Mouse (Mus musculus) ES-E14 (cell line): Measurements from ENCODE around the gene 2610318N02Rik. TPM values are rescaled to one million over a fixed set of nuclear protein-coding genes. Genes with fewer than 3 reads are reported as not detected.

Experiments
- DNase-seq: peaks from one replicate; pipeline ENCODE4 v3.0.0-alpha.2; 2013; ENCODE audit warnings: low read depth, low spot score
- H3K27ac ChIP-seq: 2 replicates; pipeline ENCODE4 v1.5.1; 2012; ENCODE audit warnings: low read depth, mild to moderate bottlenecking, low read length, moderate library complexity, mixed read lengths; ENCODE audit not compliant: poor library complexity, insufficient read depth, severe bottlenecking
- H3K36me3 ChIP-seq: 2 replicates; pipeline ENCODE4 v1.6.1; 2012; ENCODE audit warnings: mild to moderate bottlenecking, low read length, moderate library complexity, mixed read lengths; ENCODE audit not compliant: control insufficient read depth, poor library complexity, insufficient read depth, severe bottlenecking
- H3K4me1 ChIP-seq, 2 experiments: fragments of 150-350 bp in 1 of 2; sonication (generic) in 1 of 2; 2 replicates each; pipeline ENCODE4 v1.6.1; 2012; ENCODE audit warnings: low read length in 2 of 2, mild to moderate bottlenecking in 1 of 2, mixed read lengths in 1 of 2; ENCODE audit not compliant: control insufficient read depth in 2 of 2, insufficient read depth in 2 of 2, poor library complexity in 1 of 2
- H3K4me3 ChIP-seq, 2 experiments: fragments of 150-350 bp in 1 of 2; sonication (generic) in 1 of 2; 2 replicates each; pipeline ENCODE4 v1.5.1; 2012; ENCODE audit warnings: low read length in 2 of 2, low read depth in 1 of 2, mild to moderate bottlenecking in 1 of 2, mixed read lengths in 1 of 2; ENCODE audit not compliant: insufficient read depth in 1 of 2, poor library complexity in 1 of 2, severe bottlenecking in 1 of 2
- H3K9ac ChIP-seq: 2 replicates; pipeline ENCODE4 v1.6.1; 2012; ENCODE audit warnings: low read depth, mild to moderate bottlenecking, low read length, mixed read lengths; ENCODE audit not compliant: poor library complexity, insufficient read depth, severe bottlenecking
- H3K9me3 ChIP-seq: fragments of 150-350 bp; sonication (generic); 2 replicates; pipeline ENCODE4 v1.6.1; 2012; ENCODE audit warnings: low read depth, mild to moderate bottlenecking, low read length; ENCODE audit not compliant: control insufficient read depth, insufficient read depth
- CHD2 ChIP-seq: IDR thresholded peaks from 2 replicates; pipeline ENCODE4 v1.6.1; 2014; ENCODE audit warnings: mild to moderate bottlenecking, low read depth, low read length, inconsistent platforms
- HCFC1 ChIP-seq: IDR thresholded peaks from 2 replicates; pipeline ENCODE4 v1.6.1; 2012; ENCODE audit warnings: low read length, inconsistent platforms, borderline replicate concordance; ENCODE audit not compliant: insufficient read depth
- MAFK ChIP-seq: IDR thresholded peaks from 2 replicates; pipeline ENCODE4 v1.6.1; 2014; ENCODE audit warnings: mild to moderate bottlenecking, low read depth, low read length, inconsistent platforms; ENCODE audit not compliant: insufficient read depth
- ZC3H11A ChIP-seq: IDR thresholded peaks from 2 replicates; pipeline ENCODE4 v1.6.1; 2012; ENCODE audit warnings: low read depth, mild to moderate bottlenecking, inconsistent platforms, low read length, borderline replicate concordance
- ZNF384 ChIP-seq: IDR thresholded peaks from 2 replicates; pipeline ENCODE4 v1.6.1; 2012; ENCODE audit warnings: low read depth, low read length, inconsistent platforms
- in situ Hi-C, 2 experiments: fragments of 600-800 bp; cut with MboI; formaldehyde crosslinking; loops; one replicate each; pipeline ENCODE4 v1.15.1; 2025; ENCODE audit warnings: low sequenced_read_pairs in 2 of 2, inconsistent platforms in 1 of 2; ENCODE audit not compliant: unreplicated experiment in 2 of 2
- total RNA-seq: library from RNA; depleted of rRNA; stranded (reverse); fragments of 300-350 nt; gene quantifications from 2 replicates; pipeline ENCODE4 v1.2.3, GENCODE M21; 2012

Gene 2610318N02Rik
- total RNA-seq, 1 experiment, result 47.7 TPM

- H3K9me3 ChIP-seq, result no peaks in the 10 kb centered on the region
- H3K36me3 ChIP-seq, result peaks cover 3% of the 10 kb centered on the region; the same call in 1 of the 2 replicates
- no peak overlapping the region for H3K4me3 ChIP-seq
- H3K27ac ChIP-seq, result no peak overlapping the region
- DNase-seq, result no peak
- in situ Hi-C loops, result no loop called here
- no peak overlapping the region for H3K9ac ChIP-seq
- TF ChIP-seq ZC3H11A, result peak; percentile 36; the same call in 1 of the 2 replicates
- TF ChIP-seq HCFC1, result no peak
- H3K4me1 ChIP-seq, result peaks cover 0 to 2% of the 10 kb centered on the region in 2 experiments; a peak in 1 of 4 replicates
Measured at GRCm38 (mm10) chr16:17076301-17076700, 48.7 kb downstream of the 2610318N02Rik start.

- no peak overlapping the region for H3K9ac ChIP-seq
- TF ChIP-seq MAFK (no peak), ZC3H11A (no peak), ZNF384 (no peak), CHD2 (no peak), HCFC1 (no peak)
- DNase-seq, result no peak
- peaks cover 3% of the 10 kb centered on the region; the same call in 1 of the 2 replicates for H3K36me3 ChIP-seq
- H3K9me3 ChIP-seq, result no peaks in the 10 kb centered on the region
- H3K4me1 ChIP-seq, result peaks cover 0 to 2% of the 10 kb centered on the region in 2 experiments; a peak in 1 of 4 replicates
- no peak overlapping the region for H3K4me3 ChIP-seq
- in situ Hi-C loops, result no loop called here
- H3K27ac ChIP-seq, result no peak overlapping the region
Measured at GRCm38 (mm10) chr16:17073000-17073399, 52.0 kb downstream of the 2610318N02Rik start.

- TF ChIP-seq HCFC1, result no peak
- no peak for TF ChIP-seq ZC3H11A
- TF ChIP-seq CHD2, result no peak
- TF ChIP-seq MAFK, result no peak
- no peak for TF ChIP-seq ZNF384
- Histone ChIP-seq H3K9me3 (no peaks in the 10 kb centered on the region), H3K36me3 (peaks cover 3% of the 10 kb centered on the region; the same call in 1 of the 2 replicates), H3K27ac (no peak overlapping the region), H3K4me3 (peak overlapping the region; percentile 2 to 83; a peak in 3 of 4 replicates), H3K9ac (no peak overlapping the region), H3K4me1 (peaks cover 0 to 2% of the 10 kb centered on the region in 2 experiments; a peak in 1 of 4 replicates)
- no peak for DNase-seq
- in situ Hi-C loops, result no loop called here
Measured at GRCm38 (mm10) chr16:17070716-17071115, 54.3 kb downstream of the 2610318N02Rik start.

GRCm38 (mm10) chr16:17069511-17070443 lies 55.2 kb downstream of the 2610318N02Rik start, which contains the start of gene Ypel1:
Gene Ypel1 (plus strand): TSS chr16:17069696.
- peak within 1 kb of the TSS; percentile 61 for H3K27ac ChIP-seq
- no peaks in the 10 kb centered on the region; the same call in 1 of the 2 replicates for H3K36me3 ChIP-seq
- peak; percentile 46 for DNase-seq
- H3K9ac ChIP-seq, result peak within 1 kb of the TSS; percentile 97
- TF ChIP-seq ZC3H11A, result no peak
- no peak for TF ChIP-seq CHD2
- 0 out of 2 replicates have a peak, but pooled peaks have one; percentile 43 for TF ChIP-seq HCFC1
- H3K9me3 ChIP-seq, result no peaks in the 10 kb centered on the region
- in situ Hi-C loops, result no loop called here
- H3K4me3 ChIP-seq, result peak within 1 kb of the TSS; percentile 83 to 94
- H3K4me1 ChIP-seq, result peaks cover 0 to 2% of the 10 kb centered on the region in 2 experiments; a peak in 1 of 4 replicates
